Mouse (Mus musculus): ENCODE measurements around the gene Klrb1b.
A peak's percentile ranks its signal among the peaks of the same experiment; 100 is the strongest.

DNA sequence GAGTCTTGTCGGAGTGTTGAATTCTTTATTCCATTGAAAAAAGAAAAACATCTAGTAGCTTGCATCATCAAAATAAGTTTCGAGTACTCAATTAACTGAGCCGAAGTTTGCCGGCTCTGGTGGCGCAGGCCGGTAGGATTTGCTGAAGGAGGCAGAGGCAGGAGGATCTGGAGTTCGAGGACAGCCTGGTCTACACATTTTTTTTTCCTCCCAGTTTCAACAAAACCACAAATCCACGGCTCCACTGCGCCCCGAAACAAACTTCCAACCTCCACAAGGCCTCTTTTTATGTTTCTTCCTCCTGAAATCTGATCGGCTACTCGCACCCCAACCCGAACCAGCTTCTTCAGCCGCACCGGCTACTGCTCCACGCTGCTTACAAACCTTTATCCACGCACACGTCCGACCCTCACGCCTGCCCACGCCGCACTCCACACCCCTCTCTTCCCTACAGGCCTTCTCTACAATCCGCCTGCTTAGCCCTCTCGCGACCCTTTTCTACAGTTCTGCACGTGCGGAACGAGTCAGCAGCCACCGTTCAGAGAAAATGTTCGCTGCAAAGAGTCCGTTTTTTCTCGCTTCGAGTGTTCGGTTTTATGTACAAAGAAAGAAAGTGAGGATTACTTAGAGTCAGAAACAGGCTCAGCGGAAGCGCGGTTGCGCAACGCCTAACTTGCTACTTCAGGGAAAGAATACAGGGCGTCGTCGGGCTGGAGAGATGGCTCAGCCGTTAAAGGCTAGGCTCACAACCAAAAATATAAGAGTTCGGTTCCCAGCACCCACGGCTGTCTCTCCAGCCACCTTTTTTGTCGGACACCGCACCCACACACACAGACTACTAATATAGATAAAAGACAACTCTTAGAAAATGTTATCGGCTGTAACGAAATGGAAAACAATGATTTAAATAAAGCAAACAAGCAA is 12.5 kb upstream of the Klrb1b start:
- TF ChIP-seq CHD2 (IDR thresholded peaks at IDR 0.05; ENCODE audit: low read depth, low read length) (no peak), MAFK (IDR thresholded peaks at IDR 0.05; ENCODE audit: insufficient read depth, low read depth, low read length) (peak; percentile 81), ZNF384 (IDR thresholded peaks at IDR 0.05; ENCODE audit: low read depth, low read length) (peak; percentile 77), HCFC1 (IDR thresholded peaks at IDR 0.05; ENCODE audit: borderline replicate concordance, insufficient read depth, low read length) (no peak), ZC3H11A (IDR thresholded peaks at IDR 0.05; ENCODE audit: borderline replicate concordance, low read depth, low read length) (no peak)

All from ES-E14 (cell line).